Mouse (Mus musculus) layer of hippocampus, postnatal 25 days (tissue): Measurements from ENCODE around the gene Gpr62. TPM values are rescaled to one million over a fixed set of nuclear protein-coding genes. Genes with fewer than 3 reads are reported as not detected.

Experiments used
- DNase-seq, 2 experiments: peaks; one replicate each; pipeline ENCODE4 v3.0.0; 2022; ENCODE audit warnings: mixed read lengths in 2 of 2, low spot score in 1 of 2; ENCODE audit errors: extremely low spot score in 1 of 2
- total RNA-seq, 2 experiments: library from RNA; stranded (reverse); gene quantifications; 2 replicates each; pipeline ENCODE4 v1.2.3; 2021

The Gpr62 gene
- total RNA-seq, 2 experiments from 2014 or later, result 14.0 to 14.7 TPM

DNA sequence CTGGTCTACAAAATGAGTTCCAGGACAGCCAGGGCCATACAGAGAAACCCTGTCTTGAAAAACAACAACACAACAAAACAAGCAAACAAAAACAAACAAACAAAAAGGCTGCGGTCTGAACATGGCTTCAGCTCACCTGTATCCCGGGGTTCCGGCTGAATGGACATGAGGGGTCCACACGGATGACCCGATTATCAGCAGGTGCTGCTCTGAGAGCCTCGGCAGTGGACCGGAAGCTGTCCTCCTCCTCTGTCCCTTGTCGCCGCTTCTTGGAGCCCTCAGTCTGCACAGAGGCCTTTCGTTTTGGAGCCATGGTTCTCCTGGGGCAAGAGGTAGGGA, 9.9 kb upstream of the Gpr62 start, which contains the start of gene Rrp9:
Rrp9 (plus strand) TSS at position 301 of the 339 bp plus-strand sequence.
- peak in 1 of 2 experiments; percentile 3 for DNase-seq

DNA sequence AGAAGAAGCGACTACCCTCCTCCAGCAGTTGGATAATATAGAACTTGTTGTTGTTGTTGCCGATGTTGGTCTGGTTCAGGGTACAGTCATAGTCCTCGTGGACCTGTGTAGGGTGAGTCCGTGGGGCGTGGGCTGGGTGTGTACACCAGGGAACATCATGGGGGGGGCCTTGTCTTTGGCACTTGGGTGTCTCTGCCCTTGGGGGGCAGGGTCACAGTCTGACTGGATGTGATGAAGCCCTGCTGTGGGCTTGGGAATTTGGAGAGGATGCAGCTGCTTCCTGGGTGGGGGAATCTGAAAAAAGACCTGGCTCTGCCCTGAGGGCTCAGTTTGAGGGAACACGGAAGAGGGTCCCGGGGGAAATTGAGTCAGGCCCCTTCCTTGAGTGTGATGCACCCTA, 9.3 kb upstream of the Gpr62 start:
- DNase-seq, result peak in 1 of 2 experiments; percentile 1

DNA sequence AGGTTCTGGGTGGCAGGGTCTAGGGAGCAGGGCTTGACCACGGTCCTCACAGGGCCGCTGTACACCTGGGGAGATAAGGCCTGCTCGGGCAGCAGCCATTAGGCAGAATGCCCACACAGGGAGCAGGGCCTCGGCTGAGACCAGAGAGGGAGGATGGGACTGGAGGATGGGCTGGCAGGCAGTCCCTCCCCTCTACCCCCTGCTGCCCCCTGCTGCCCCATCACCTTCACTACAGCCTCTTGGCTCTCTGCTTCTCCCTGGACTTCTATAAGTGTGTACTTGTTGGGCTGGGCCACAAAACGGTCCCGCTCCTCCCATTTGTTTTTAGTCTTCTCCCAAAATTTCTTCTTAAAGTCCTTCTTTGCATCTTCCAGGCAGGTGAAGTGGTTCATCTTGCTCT, 8.7 kb upstream of the Gpr62 start:
- peak in 1 of 2 experiments; percentile 60 for DNase-seq

DNA sequence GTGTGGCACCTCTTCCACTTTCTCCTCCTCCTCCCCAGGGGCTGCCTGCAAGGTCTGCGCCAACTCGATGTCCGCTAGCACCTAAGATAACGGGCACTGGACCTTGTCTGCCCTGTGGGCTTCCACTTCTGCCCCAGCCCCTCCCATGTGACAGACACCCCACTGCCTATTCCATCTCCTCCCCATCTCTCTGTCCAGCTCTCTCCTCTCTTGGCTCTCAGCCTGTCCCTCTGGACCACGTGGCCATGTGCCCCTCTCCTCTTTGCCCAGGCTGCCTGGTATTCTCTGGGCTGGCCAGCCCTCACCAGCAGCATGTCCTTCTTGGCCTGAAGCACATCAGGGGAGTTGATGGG, 8.0 kb upstream of the Gpr62 start:
- peak in 1 of 2 experiments; percentile 1 for DNase-seq

DNA sequence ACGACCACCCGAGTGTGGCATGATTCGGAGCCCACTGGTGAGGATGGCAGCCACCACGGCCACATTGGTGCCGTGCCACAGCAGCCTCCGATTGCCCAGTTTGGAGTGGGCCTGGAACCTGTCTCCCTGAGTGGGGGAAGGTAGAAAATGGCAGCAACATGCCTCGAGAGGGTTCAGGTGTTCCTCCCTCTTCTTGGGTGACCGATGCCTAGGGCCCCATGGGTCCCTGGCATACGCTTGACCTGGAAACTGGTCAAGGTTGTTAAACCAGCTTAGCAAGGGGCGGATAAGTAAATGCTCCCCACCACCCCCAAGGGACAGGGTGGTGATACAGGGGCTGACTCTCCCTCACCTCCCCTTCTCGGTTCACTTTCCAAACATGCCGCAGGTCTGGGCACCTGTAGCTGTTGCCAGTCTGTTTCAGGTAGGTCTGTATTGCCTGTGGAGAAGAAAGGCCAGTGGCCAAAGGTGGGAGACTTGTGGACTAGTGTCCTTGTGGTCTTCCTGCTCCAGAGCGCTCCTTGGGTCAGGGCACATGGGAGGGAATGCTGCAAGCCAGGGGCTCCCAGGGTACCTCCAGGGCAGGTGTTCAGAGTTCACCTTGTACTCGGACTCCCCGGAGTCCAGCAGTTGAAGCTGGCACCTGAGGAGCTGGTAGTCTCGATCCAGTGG, 7.5 kb upstream of the Gpr62 start:
- peak in 1 of 2 experiments; percentile 1 for DNase-seq

DNA sequence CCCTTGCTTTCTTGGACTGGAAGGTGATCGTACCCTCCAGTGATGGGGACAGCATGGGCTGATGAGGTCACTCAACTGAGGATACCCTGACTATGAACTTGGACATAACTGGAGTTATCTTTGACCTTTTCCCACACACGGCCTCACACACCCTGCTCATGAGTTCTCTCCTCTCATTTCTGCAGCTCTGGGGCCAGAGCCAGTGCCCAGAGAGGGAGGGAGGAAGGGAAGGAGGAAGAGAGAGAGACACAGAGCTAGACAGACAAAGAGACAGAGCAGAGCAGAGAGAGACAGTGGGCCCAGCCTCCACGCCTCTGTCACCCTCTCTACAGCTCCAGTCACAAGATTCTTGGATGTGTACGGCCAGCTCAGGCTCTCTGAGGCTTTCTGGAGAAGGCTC, 6.6 kb upstream of the Gpr62 start:
- DNase-seq, result peak in 1 of 2 experiments; percentile 4

DNA sequence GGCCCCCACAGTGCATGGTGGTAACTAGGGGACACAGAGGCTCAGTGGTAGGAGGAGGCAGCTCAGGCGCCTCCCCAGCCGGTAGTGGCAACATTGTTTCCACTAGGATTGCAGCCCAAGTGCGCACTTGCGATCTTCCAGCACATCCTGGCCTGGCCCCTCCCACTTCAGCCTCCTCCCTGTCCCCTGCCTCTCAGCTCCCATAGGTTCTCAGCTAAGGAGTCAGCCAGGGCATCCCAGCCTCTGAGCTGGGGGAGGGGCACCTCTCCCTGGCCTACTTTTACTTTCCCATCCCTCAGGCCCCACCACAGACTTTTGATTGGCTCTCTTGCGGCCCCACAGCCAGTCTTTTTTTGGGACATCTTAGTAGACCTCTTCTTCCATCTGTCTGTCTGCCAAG, 6.2 kb upstream of the Gpr62 start:
- DNase-seq, result peak in 1 of 2 experiments; percentile 7

DNA sequence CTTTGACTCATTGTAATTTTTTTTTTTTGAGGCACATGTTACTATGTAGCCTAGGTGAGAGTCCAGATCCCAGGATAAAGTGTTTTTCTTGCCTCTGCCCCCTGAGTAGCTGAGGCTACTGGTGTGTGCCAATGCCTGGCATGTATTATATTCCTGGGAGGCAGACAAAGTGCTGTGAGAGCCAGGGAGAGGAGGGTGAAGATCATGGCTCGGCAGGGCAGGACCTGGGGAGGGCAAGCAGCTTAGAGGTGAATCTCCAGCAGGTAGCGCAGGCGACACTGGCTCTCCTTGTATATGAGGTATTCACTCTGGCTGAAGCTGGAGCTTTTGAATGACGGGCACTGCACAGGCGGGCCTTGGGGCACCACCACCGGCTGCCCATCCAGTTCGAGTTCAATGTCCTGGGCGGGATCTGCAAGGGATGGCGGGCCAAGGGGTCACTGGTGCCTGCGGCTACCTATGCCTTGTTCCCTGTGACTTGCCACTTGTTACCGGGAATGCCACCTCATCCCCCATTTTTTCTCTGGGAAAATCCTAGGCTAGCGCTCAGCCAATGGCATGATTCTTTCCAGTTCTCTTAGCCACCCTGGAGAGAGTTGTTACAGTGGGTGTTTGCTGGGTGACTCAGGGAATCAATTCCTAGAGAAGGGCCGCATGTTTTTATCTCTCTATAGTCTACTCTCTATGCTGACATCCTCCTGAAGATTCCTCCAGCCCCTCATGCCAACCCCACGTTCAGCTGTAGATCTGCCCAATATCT, 5.4 kb upstream of the Gpr62 start:
- DNase-seq, result peak in 1 of 2 experiments; percentile 2

DNA sequence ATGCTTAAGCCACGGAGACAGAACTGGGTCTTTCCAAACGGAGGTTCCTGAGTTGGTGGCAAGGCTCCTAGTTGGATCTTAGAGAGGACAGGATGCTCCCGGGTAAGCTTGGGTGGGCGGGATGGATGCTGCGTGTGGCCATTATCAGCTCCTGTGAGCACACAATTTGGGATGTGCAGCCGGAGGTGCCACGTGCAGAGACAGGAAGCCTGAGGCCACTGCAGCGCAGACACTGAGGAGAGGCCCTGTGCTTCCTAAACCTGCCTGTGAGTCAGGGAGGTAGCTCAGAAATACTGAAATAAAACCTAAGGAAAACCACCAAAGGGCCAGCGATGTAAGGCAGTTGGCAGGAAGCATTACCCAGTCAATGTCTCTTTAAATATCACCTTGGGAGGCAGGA, 4.0 kb upstream of the Gpr62 start:
- peak in 1 of 2 experiments; percentile 1 for DNase-seq

DNA sequence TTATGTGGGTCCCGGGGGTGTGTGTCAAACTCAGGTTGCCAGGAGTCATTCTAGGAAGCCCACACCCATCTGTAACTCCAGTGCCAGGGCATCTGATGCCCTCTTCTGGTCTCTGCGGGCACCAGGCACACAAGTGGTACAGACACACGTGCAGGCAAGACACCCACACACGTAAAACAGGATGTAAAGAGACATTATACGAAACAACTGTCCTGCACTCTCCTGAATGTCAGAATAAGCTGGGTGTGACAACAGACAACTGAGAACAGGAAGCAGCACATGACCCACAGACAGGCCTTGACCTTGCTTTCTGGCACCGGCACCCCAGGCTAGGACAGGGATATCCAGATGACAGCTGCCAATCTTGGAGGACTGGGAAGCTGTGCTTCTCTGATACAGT, 3.6 kb upstream of the Gpr62 start:
- no peak for DNase-seq

DNA sequence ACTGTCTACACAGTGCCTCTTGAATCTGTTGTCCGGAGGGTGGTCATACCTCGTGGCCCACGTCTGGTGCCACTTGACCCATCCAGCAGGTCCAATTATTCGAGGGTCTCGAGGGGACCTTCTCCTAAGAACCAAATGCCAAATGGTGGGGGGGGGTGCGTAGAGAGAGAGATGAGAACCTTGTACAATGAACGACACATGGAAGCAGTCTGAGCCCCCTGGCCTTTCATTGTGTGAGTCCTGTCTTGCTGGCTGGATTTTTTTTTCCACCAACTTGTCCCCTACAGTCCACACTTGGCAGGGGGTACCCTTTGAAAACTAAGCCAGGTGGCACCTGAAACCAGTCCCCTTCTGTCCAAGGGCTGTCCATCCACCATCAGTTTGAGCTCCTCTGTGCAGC, 2.0 kb upstream of the Gpr62 start:
- no peak for DNase-seq

DNA sequence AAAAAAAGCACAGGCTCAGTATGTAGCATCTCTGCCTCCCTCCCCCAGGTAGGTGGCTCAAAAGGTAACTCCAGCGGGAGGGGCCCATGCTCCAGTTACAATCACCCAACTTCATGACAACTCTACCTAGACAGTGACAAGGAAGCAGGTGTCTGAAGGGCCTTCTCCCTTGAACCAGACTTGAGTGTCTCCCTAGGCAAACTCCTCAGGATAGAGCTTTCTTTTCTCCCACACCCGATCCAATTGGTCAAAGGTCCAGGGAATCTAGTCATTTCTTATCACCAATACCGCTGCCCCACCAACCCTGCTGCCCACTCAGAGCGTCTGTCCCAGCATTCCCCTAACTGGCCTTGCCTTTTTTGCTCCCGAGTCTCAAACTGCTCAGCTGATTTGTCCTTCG, 983 bp upstream of the Gpr62 start:
- DNase-seq, result no peak

DNA sequence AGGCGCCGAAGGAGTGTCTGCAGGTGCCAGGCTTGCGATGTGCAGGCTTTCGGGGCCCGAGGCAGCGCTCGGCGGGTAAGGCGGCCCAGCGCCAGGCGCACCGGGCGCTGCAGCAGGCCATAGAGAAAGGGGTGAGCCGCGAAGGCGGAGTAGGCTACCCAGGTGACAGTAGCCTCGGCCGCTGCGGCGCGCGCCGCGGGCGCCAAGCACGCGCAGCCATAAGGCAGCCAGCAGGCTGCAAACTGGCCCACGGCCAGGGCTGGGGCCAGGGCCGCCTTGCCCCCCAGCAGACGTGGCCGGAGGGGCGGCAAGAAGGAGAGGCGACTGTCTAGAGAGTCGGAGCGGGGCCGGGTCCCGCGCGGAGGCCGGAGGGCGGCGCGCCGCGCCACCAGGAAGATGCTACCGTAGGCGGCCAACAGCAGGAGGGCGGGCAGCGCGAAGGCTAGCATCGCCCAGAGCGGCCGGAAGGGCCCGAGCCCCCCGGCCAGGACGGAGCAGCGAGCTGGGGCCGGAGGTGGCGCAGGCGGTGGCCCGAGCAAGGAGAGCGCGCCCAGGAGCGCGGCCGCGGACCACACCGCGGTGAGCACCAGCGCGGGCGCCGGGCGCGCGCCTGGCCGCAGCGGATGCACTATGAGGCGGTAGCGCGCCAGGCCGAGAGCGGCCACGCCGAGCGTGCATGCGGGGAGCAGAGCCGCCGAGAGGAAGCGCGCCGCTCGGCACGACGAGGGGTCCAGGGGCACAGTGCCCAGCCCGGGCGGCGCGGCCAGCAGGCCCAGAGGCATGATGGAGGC, 792 bp downstream of the Gpr62 start:
- DNase-seq, result peak in 1 of 2 experiments; percentile 72

DNA sequence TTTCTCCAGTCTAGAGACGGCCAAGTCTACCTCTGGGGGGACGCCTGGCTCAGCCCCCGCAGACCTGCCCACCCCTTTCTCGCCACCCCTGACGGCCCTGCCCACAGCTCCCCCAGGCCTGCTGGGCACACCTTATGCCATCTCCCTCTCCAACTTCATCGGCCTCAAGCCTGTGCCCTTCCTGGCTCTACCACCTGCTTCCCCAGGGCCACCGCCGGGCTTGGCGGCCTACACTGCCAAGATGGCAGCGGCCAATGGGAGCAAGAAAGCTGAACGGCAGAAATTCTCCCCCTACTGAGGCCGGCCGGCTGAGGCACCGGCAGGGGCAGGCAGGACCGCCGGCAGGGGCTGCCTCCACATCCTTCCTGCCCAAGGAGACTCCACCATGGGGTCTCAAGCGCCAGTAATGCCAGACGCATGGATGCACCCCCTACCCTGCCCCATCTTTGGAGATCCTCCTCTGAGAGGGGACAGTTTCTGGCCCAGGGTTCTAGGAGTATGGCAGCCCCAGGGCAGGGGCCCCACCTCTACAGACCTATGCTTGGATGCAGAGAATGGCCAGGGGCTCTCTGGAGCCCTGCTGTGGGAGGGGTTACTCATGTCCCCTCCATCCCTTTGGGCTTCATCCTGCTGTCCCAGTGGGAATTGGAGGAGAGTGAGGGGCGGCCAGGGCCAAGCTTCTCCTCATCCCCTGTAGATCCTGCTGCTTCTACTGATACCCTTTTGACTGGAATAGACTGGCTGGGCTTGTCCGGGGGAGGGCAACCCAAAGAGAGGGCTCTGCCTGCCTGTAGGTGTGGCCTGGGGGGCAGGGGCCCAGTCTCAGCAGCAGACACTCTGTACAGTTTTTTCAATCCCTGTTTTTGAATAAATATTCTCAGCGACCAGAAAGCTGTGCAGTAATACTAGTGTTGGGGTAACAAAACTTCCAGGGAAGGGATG, 2.3 kb downstream of the Gpr62 start:
- no peak for DNase-seq

DNA sequence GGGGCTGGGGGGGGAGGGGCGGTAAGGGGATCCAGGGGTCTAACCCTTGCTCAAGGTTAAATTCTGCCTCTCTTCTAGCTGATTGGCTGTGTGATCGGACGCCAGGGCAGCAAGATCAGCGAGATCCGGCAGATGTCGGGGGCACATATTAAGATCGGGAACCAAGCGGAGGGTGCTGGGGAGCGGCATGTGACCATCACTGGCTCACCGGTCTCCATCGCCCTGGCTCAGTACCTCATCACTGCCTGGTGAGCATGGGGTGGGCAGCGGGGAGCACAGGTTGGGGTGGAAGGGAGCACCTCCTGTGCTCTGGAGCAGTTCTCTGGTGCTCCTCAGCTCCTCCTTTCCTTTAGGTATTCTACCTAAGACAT, 3.3 kb downstream of the Gpr62 start:
- DNase-seq, result no peak

DNA sequence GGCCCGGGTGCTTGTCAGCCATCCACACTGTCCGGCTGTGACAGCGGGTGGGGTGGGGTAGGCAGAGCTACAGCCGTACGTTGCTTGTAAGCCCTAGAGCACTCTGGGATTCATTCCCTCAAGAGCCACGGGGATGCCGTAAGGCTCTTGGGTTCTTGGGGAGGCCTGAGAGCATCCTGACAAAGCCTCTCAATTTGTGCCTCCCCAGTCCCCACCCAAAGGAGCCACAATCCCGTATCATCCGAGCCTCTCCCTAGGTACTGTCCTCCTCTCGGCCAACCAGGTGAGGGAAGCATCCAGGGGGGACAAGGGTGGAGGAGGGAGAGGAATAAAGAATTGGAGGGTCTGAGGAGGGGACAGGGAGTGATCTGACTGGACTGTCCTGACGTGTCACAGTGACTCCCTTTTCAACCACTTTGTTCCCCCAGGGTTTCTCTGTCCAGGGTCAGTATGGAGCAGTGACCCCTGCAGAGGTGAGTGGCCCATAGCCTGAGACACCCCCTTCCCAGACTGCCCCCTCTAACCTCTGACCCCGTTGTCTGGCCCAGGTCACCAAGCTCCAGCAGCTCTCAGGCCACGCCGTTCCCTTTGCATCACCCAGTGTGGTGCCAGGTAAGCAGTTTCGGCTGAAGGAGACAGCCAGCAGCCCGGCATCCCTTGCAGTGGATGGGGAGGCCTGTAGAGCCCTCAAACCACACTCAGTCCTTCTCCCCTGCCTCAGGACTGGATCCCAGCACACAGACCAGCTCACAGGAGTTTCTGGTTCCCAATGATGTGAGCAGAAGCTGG, 3.9 kb downstream of the Gpr62 start:
- no peak for DNase-seq

DNA sequence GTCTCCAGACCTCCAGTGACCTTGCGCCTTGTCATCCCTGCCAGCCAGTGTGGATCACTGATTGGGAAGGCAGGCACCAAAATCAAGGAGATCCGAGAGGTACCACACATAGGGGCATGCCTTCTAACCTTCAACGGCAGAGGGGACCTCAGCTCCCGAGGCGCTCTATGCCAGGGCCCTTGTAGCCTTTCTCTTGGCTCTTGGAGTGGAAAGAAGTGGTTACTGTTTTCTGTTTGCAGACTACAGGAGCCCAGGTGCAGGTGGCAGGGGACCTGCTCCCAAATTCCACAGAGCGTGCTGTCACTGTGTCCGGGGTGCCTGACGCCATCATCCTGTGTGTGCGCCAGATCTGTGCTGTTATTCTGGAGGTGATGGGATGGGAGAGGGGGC, 4.7 kb downstream of the Gpr62 start:
- DNase-seq, result no peak

DNA sequence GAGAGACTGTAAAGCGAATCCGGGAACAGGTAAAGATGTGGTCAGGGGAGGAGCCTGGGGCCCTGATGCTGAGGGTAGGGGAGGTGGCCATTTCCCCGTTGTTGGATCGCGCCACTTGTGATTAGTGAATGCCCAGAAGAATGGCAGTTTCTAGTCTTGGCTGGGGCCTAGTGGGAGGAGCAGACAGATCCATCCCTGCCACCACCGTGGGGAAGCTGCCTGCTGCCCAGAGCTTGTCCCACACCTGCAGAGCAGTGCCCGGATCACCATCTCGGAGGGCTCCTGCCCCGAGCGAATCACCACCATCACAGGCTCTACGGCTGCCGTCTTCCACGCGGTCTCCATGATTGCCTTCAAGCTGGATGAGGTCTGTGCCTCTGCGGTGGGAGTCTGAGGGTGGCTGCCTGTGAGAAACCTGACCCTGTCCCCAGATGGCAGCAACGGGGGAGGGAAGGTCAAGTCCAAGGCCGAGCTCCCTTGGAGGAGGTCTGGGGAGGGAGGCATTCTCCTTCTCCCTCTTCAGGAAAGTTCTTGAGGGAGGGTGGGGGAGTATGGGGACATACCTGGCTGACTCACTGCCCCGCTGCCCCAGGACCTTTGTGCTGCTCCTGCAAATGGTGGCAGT, 5.2 kb downstream of the Gpr62 start:
- DNase-seq, result no peak

DNA sequence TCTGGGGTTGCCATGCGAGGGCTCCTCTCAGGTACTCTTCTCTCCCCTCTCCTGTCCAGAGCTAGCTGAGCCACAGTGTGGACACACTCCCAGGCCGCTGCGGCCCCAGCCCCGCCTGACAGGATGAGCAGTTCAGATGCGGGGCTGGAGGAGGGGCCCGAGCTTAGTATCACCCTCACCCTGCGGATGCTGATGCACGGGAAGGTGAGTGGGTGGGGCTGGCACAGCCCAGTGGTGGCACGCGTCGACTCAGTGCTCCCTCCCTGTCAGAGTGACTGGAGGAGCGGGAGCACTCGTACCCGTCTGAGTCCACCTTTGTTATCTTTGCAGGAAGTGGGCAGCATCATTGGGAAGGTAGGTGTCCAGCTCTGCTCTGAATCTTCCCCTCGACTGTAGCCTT, 5.8 kb downstream of the Gpr62 start:
- DNase-seq, result no peak
